Mouse (Mus musculus): ENCODE measurements around the gene Dirc2. TPM values are rescaled to one million over a fixed set of nuclear protein-coding genes. Genes with fewer than 3 reads are reported as not detected.

The Dirc2 gene
- polyA plus RNA-seq, 1 experiment from 2014 or later, result 40.1 TPM

DNA sequence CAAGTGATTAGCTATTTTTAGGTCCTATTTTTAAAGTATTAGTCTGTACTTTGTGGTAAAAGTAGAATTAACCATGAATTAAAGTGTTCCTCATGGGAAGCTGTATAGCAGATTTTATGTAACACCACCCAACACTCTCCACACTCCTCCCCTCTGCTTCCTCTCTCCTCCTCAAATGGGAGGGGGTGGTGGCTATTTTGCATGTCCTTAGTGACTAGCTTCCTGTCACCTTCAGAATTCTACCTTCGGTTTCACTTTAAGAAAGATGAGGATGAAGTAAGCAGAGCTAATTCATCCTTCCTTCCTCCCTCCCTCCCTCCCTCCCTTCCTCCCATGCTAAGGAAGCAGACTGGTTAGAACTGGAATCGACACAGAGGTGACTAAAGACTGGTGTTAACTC is 73.1 kb downstream of the Dirc2 start:
- H3K27ac ChIP-seq (replicated peaks), result no peak overlapping the region
- H3K9me3 ChIP-seq, result no peaks in the 10 kb centered on the region
- no peak overlapping the region for H3K4me3 ChIP-seq
- H3K27me3 ChIP-seq, result no peaks in the 10 kb centered on the region
- no peak for ATAC-seq (replicated peaks)
- WGBS, result 89% methylated on average over 2 of the region's 2 CpGs
- H3K9ac ChIP-seq (replicated peaks), result no peak overlapping the region
- 0 out of 2 replicates have a peak, but pooled peaks cover 16% of the 10 kb centered on the region for H3K36me3 ChIP-seq
- H3K4me2 ChIP-seq (replicated peaks), result no peak overlapping the region
- H3K4me1 ChIP-seq, result no peaks in the 10 kb centered on the region

DNA sequence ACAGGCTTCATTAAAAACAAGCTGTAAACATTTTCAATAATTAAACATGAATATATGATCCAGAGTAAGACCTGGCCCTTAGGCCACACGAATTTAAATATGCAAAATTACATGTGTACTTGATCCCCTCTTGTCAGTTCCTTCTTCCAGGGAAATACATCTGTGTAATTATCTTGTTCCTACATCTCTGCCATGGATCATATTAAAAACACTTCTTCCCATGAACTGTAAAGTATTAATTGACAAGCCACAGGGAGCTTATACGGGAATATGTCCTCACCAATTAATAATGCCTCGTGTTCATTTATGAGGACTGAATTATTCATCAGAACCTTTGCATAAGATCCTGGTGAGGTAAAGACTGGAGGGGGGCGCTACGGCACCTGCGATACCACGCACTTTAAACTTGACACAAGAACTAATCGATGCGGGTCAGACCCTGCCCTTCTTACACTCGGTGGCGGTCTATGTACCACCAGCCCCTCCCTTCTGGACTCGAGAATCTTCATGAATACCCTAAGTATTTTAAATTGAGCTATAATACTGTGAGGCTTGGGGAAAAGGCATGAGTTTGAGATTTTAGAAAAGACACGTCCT is 74.8 kb downstream of the Dirc2 start:
- Histone ChIP-seq H3K27ac (replicated peaks) (no peak overlapping the region), H3K4me1 (no peaks in the 10 kb centered on the region), H3K4me3 (no peak overlapping the region), H3K9ac (replicated peaks) (no peak overlapping the region), H3K9me3 (no peaks in the 10 kb centered on the region), H3K36me3 (0 out of 2 replicates have a peak, but pooled peaks cover 16% of the 10 kb centered on the region), H3K4me2 (replicated peaks) (no peak overlapping the region), H3K27me3 (no peaks in the 10 kb centered on the region)
- WGBS, result 77% methylated on average over 13 of the region's 13 CpGs
- no peak for ATAC-seq (replicated peaks)

DNA sequence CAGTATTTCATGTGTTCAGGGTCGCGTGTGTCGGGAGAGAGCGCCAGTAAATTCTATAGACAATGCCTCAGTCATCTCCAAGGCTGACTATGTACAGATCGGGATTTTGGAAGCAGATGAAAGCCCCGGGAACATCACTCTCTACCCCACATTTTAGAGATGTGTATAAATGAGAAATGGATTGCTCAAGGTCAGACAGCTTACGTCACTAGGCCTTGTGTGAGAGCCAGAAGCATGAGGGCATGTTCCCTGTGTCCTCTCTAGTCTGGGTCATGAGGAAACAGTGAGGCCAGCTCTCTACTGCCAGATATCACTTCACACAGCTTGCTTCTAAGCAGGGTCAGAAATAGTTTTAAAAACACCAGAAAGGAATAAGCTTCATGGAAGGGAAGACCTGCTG is 77.5 kb downstream of the Dirc2 start:
- no peak for ATAC-seq (replicated peaks)

DNA sequence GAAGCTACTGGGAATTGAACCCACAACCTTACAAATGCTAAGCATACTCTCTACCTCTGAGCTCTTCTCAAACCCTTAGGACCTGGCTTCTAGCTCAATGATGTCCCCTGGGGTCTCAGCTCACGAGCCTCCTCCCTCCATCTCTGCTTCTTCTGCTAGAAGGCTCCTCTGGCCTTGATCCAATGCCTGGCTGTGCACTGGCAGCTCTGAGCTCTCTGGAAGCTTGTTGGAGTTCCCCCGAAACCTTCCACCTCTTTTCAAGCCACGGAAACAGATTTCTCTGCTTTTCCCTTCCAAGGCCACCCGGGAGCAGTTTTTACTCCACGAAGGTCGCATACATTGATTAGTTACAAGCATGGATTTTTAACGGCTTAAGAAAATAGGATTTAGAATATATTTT is 82.7 kb downstream of the Dirc2 start:
- Histone ChIP-seq H3K9ac (replicated peaks) (no peak overlapping the region), H3K4me2 (replicated peaks) (no peak overlapping the region), H3K4me3 (no peak overlapping the region), H3K27me3 (no peaks in the 10 kb centered on the region), H3K27ac (replicated peaks) (no peak overlapping the region), H3K36me3 (no peaks in the 10 kb centered on the region), H3K9me3 (no peaks in the 10 kb centered on the region), H3K4me1 (peaks cover 8% of the 10 kb centered on the region)
- 61% methylated on average over 7 of the region's 7 CpGs for WGBS
- no peak for ATAC-seq (replicated peaks)

More for the DNA sequence above, 77.5 kb downstream of the Dirc2 start:
- 0 out of 2 replicates have a peak, but pooled peaks cover 7% of the 10 kb centered on the region for H3K36me3 ChIP-seq
- WGBS, result 97% methylated on average over 7 of the region's 7 CpGs
- H3K4me3 ChIP-seq, result no peak overlapping the region
- H3K9ac ChIP-seq (replicated peaks), result no peak overlapping the region
- H3K4me1 ChIP-seq, result peaks cover 5% of the 10 kb centered on the region
- H3K4me2 ChIP-seq (replicated peaks), result no peak overlapping the region
- H3K27me3 ChIP-seq, result no peaks in the 10 kb centered on the region
- H3K9me3 ChIP-seq, result no peaks in the 10 kb centered on the region
- H3K27ac ChIP-seq (replicated peaks), result no peak overlapping the region

DNA sequence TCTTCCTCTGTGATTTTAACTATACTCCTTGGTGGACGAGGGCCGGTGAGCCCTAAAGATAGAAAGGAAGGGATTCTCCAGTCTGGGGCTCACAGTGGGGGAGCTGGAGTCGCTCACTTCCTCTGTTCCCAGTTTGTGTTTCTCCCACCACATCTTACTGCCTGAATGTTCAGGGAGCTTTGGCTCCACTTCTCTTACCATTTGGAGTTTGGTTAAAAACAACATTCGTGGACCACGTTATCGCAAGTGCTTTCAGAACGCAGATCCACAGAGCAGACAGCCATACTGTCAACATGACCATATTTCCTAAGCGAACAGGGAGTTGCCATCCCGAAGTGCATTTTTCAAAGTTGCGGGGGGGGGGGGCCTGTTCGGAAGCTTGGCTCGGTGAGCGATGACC is 84.1 kb downstream of the Dirc2 start:
- 70% methylated on average over 13 of the region's 13 CpGs for WGBS
- Histone ChIP-seq H3K27ac (replicated peaks) (no peak overlapping the region), H3K27me3 (no peaks in the 10 kb centered on the region), H3K4me1 (peaks cover 8% of the 10 kb centered on the region), H3K4me2 (replicated peaks) (no peak overlapping the region), H3K36me3 (no peaks in the 10 kb centered on the region), H3K4me3 (no peak overlapping the region), H3K9ac (replicated peaks) (no peak overlapping the region), H3K9me3 (no peaks in the 10 kb centered on the region)
- no peak for ATAC-seq (replicated peaks)

DNA sequence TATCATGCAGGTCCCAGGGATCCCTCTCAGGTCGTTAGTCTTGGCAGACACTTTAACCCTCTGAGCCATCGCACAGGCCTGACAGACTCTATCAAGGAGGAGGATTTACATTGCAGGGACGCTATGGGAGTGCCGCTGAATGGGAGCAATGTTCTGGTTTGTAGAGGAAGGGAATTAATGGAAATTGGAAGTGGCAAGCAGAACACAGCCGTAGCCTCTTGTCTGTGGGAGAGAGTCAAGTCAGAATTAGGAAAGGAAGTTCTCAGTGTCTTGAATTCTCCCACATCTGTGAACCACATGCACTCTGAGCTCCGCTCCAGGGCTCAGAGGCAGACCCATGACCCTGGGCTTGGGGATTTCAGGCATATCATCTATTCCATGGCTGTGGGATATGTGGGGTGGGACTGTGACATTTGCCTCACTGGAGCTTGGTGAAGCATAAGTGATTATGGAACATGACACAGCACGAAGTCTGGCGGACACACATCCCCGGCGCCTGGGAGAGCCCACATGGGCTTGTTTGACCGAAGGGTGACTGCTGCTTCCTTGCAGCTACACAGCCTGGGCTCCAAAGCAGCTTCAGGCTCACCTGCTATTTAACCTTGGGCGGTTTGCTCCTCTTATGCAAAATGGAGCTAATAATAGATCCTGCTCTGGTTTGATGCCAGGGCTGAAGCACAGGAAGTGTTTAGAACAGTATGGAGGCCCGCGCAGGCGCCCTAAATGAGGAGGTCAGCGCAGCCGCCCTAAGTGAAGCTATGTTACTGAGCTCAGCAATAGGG is 87.6 kb downstream of the Dirc2 start:
- no peak overlapping the region for H3K27ac ChIP-seq (replicated peaks)
- no peaks in the 10 kb centered on the region for H3K9me3 ChIP-seq
- WGBS, result 75% methylated on average over 17 of the region's 17 CpGs
- ATAC-seq (replicated peaks), result no peak
- no peaks in the 10 kb centered on the region for H3K27me3 ChIP-seq
- H3K9ac ChIP-seq (replicated peaks), result no peak overlapping the region
- H3K4me2 ChIP-seq (replicated peaks), result no peak overlapping the region
- H3K36me3 ChIP-seq, result no peaks in the 10 kb centered on the region
- H3K4me3 ChIP-seq, result no peak overlapping the region
- H3K4me1 ChIP-seq, result peaks cover 2% of the 10 kb centered on the region; the same call in 1 of the 2 replicates

DNA sequence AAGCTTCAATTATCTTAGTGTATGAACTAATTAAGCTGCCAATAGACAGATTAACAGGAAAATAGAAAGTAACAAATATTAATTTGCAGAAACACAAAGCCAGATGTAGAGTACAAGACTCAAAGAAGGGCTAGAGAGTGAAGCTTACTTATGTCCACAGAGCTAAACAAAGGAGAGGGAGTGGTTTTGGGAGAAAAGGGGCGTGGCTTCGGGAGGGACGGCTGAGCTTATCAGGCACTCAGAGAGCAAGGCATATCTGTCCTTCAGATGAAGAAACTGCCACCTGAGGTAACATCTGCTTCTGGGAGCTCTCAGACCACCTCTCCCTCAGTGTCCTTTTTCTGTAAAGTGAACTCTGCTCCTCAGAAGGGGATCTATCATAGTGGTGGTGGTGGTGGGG is 90.7 kb downstream of the Dirc2 start:
- 28% methylated on average over 3 of the region's 3 CpGs for WGBS
- H3K27ac ChIP-seq (replicated peaks), result no peak overlapping the region
- no peaks in the 10 kb centered on the region for H3K27me3 ChIP-seq
- H3K4me2 ChIP-seq (replicated peaks), result no peak overlapping the region
- no peak overlapping the region for H3K9ac ChIP-seq (replicated peaks)
- H3K9me3 ChIP-seq, result no peaks in the 10 kb centered on the region
- ATAC-seq (replicated peaks), result no peak
- no peaks in the 10 kb centered on the region for H3K36me3 ChIP-seq
- H3K4me1 ChIP-seq, result no peaks in the 10 kb centered on the region; the same call in 1 of the 2 replicates
- H3K4me3 ChIP-seq, result no peak overlapping the region

DNA sequence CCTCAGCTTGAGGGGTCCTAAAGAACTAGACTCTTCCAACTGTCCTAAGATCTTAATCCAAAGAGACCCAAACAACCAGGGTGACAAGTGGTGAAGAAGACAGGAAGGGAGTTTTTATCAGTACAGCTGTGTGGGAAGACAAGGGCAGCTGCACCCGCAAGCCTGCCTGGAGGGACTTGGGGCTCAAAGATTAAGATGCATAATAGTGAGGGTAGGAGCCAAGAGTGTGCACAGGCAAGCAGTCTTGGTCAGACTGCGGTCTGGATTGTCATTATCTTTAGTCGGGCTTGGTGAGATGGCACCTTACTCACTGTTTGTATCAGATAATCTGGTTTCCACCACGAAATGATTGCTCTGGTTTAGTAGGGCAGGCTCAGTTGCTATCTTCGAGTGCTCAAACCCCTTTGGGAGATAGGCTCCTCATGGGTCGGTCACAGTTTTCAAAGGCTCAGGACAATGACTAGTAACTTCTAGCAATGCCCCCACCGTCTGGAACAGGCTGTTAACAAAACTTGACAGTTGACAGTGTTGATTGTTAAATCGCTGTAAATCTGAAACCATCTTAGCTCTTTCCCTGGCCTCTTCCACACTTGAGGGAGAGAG is 91.5 kb downstream of the Dirc2 start:
- Histone ChIP-seq H3K9ac (replicated peaks) (no peak overlapping the region), H3K4me1 (no peaks in the 10 kb centered on the region; the same call in 1 of the 2 replicates), H3K4me2 (replicated peaks) (no peak overlapping the region), H3K36me3 (no peaks in the 10 kb centered on the region), H3K27ac (replicated peaks) (no peak overlapping the region), H3K9me3 (no peaks in the 10 kb centered on the region), H3K27me3 (no peaks in the 10 kb centered on the region), H3K4me3 (no peak overlapping the region)
- no peak for ATAC-seq (replicated peaks)
- 84% methylated on average over 8 of the region's 8 CpGs for WGBS

DNA sequence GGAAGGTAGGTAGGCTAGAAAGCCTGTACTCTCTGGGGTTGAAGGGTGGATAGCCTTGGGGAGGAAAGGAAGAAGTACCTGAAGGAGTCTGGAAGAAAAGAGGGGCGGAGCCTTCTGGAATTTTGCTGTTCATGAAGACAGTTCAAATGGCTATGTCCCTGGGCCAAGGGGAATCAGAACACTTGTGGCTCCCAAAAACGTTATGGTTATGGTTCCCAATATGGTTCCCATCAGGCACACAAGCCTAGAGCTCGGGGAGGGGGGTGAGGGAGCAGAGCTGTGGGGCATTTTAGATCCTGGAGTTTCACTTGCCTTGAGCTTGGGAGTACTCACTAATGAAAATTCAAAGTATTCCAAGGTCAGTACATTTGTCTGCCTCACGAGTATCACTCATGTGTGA is 104.3 kb downstream of the Dirc2 start:
- Histone ChIP-seq H3K4me1 (peaks cover 7% of the 10 kb centered on the region), H3K4me2 (replicated peaks) (no peak overlapping the region), H3K27me3 (no peaks in the 10 kb centered on the region), H3K9ac (replicated peaks) (no peak overlapping the region), H3K36me3 (peaks cover 22% of the 10 kb centered on the region), H3K4me3 (no peak overlapping the region), H3K27ac (replicated peaks) (no peak overlapping the region), H3K9me3 (no peaks in the 10 kb centered on the region)
- WGBS, result 86% methylated on average over 4 of the region's 4 CpGs
- ATAC-seq (replicated peaks), result no peak

DNA sequence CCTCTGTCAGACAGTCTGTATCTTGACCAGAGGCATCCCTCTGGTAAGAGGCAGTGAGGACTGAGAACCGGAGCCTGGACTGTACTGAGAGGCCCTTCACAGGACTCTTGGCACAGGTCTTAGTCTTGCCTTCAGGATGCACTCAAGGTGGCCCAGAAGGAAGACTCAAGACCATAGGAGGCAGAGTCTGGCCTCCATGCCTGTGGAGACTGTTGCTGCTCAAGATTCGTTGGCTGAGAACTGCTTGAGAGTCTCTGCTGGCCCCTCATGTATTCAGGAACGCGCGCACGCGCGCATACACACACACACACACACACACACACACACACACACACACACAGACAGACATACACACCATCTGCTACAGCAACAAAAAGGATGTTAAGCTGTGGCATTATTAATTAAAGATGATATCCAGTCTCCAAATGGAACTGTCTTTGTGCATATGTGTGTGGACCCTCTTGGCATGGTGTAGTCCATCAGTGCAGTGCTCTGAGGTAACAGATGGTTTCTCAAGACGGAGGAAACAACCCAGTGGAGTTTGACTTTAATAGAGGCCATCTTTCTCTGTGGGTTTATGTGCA is 105.2 kb downstream of the Dirc2 start:
- Histone ChIP-seq H3K4me3 (no peak overlapping the region), H3K9me3 (no peaks in the 10 kb centered on the region), H3K4me2 (replicated peaks) (no peak overlapping the region), H3K36me3 (peaks cover 22% of the 10 kb centered on the region), H3K9ac (replicated peaks) (no peak overlapping the region), H3K4me1 (peaks cover 11% of the 10 kb centered on the region), H3K27ac (replicated peaks) (no peak overlapping the region; the same call in 1 of the 2 replicates), H3K27me3 (no peaks in the 10 kb centered on the region)
- ATAC-seq (replicated peaks), result peak; percentile 46
- WGBS, result 83% methylated on average over 9 of the region's 9 CpGs

DNA sequence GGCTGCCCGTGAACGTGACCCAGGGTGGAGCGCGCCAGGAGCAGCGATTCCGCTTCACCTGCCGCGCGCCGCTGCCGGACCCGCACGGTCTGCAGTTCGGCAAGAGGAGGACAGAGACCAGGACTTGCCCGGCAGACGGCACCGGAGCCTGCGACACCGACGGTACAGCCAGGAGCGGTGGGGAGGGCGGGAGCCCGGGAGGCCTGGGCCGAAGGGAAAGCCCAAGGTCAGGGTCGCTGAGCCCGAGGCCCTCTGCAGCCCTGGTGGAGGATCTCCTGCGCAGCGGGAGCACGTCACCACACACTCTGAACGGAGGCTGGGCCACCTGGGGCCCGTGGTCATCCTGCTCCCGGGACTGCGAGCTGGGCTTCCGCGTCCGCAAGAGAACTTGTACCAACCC is 108.9 kb downstream of the Dirc2 start:
- peak overlapping the region; percentile 17; the same call in 1 of the 2 replicates for H3K4me3 ChIP-seq
- no peak overlapping the region for H3K9ac ChIP-seq (replicated peaks)
- peaks cover 22% of the 10 kb centered on the region for H3K36me3 ChIP-seq
- 35% methylated on average over 36 of the region's 36 CpGs for WGBS
- H3K4me2 ChIP-seq (replicated peaks), result peak overlapping the region; percentile 27
- no peaks in the 10 kb centered on the region for H3K27me3 ChIP-seq
- peaks cover 11% of the 10 kb centered on the region for H3K4me1 ChIP-seq
- no peak overlapping the region for H3K27ac ChIP-seq (replicated peaks)
- ATAC-seq (replicated peaks), result no peak
- H3K9me3 ChIP-seq, result no peaks in the 10 kb centered on the region

DNA sequence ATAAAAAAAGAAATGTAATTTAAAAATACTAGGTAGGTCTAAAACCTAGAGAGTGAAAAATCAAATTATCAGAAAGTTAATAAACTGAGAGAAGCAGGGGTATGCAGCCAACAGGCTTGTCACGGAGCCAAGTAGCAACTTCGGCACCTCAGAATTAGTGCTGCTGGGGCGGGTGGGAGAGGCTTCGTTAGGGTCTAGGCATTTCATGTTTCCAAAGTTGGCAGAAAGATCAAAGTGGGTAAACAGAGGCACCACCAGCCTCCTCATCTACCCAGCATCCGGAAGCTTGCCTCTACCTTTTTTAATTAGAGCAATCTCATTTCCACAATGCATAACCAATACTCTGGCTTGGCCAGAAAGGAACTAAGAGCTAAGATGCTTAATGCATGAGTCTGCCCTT is 115.2 kb downstream of the Dirc2 start:
- no peak overlapping the region for H3K9ac ChIP-seq (replicated peaks)
- H3K27ac ChIP-seq (replicated peaks), result no peak overlapping the region
- peaks cover 4% of the 10 kb centered on the region; the same call in 1 of the 2 replicates for H3K4me1 ChIP-seq
- no peaks in the 10 kb centered on the region for H3K27me3 ChIP-seq
- WGBS, result 43% methylated on average over 5 of the region's 5 CpGs
- no peak overlapping the region for H3K4me2 ChIP-seq (replicated peaks)
- H3K4me3 ChIP-seq, result no peak overlapping the region
- H3K36me3 ChIP-seq, result no peaks in the 10 kb centered on the region
- ATAC-seq (replicated peaks), result no peak
- no peaks in the 10 kb centered on the region for H3K9me3 ChIP-seq

Measured in forebrain, embryonic 15.5 days (tissue).